Mouse (Mus musculus) hindbrain, embryonic 13.5 days (tissue): ENCODE measurements around the gene Mgrn1. TPM values are rescaled to one million over a fixed set of nuclear protein-coding genes. Genes with fewer than 3 reads are reported as not detected.

ENCODE experiments used
- ATAC-seq: fragments of 200-750 bp; cut with Nextera tagmentation; 2 replicates; pipeline ENCODE4 v1.8.0; 2017; ENCODE audit warnings: moderate TSS enrichment; ENCODE audit not compliant: low FRiP score
- H3K27ac ChIP-seq: fragments of 300-500 bp; sonication (generic); 2 replicates; pipeline ENCODE4 v1.5.1; 2015; ENCODE audit warnings: inconsistent platforms, mild to moderate bottlenecking, moderate library complexity
- H3K27me3 ChIP-seq: fragments of 300-500 bp; sonication (generic); 2 replicates; pipeline ENCODE4 v1.6.1; 2015; ENCODE audit warnings: mild to moderate bottlenecking, inconsistent platforms
- H3K36me3 ChIP-seq: fragments of 300-500 bp; sonication (generic); 2 replicates; pipeline ENCODE4 v1.6.1; 2015; ENCODE audit warnings: mild to moderate bottlenecking, inconsistent platforms
- H3K4me1 ChIP-seq: fragments of 300-500 bp; sonication (generic); replicated peaks from 2 replicates; pipeline ENCODE4 v1.6.1; 2015; ENCODE audit warnings: inconsistent platforms
- H3K4me2 ChIP-seq: fragments of 300-500 bp; sonication (generic); 2 replicates; pipeline ENCODE4 v1.6.1; 2015; ENCODE audit warnings: inconsistent platforms, mild to moderate bottlenecking, moderate library complexity
- H3K4me3 ChIP-seq: fragments of 300-500 bp; sonication (generic); 2 replicates; pipeline ENCODE4 v1.5.1; 2015; ENCODE audit warnings: mild to moderate bottlenecking, inconsistent platforms
- H3K9ac ChIP-seq: fragments of 300-500 bp; sonication (generic); 2 replicates; pipeline ENCODE4 v1.6.1; 2015; ENCODE audit warnings: mild to moderate bottlenecking, inconsistent platforms
- H3K9me3 ChIP-seq: fragments of 300-500 bp; sonication (generic); 2 replicates; pipeline ENCODE4 v1.6.1; 2016; ENCODE audit warnings: inconsistent platforms
- WGBS: fragments of 180-500 bp; shearing (Covaris S2); methylation state at CpG from one replicate; pipeline ENCODE4 v1.1.7; 2015; 5-methylcytosine and 5-hydroxymethylcytosine counted together
- polyA plus RNA-seq: library from polyadenylated mRNA; unstranded; fragments of >200 nt; fragmentation: Nextera tagmentation; extraction: Ambion mirVana; gene quantifications from 2 replicates; pipeline ENCODE4 v1.2.1, GENCODE M21; 2015

The Mgrn1 gene
- 107 and 115 TPM in 2 replicates for polyA plus RNA-seq

DNA sequence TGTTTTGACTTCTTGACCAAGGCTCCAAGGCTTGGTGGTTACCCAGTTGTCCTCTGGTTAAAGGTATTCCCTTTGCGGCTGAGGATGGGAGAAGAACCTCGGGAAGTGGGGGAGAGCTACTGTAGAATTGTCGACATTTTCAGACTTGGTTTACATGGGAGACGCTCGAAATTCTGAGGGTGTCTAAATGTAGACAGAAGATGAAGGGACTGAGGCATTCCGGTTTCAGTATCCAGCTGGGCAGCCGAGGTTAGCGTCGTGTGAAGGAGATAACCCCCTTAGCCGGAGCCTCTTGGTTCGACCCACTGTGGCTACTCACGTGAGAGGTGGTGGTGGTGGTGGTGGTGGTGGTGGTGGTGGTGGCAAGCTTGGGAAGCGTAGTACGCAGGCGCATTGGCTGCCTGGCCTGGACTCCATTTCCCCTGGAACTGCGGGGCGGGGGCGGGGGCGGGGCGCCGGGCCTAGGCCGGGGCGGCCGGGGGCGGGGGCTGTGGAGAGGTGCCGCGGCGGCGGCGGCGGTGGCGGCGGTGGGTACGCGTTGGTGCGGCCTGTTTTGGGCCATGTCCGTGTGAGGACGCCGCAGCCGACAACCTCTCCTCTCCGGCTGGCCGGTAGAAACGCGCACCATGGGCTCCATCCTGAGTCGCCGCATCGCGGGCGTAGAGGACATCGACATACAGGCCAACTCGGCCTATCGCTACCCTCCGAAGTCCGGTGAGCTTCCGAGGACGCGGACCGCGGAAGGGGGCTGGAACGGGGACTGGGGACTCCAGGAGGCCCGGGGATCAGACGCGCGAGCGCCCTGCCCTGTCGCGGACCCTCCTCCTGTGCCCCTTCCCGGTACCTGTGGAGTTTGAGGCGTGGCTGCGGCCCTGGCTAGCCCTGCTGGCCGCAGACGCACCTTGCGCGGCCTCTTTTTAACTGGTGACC, at the start of gene Mgrn1:
TSS of gene Mgrn1 (plus strand) at position 490 of the 930 bp plus-strand sequence.
- H3K9ac ChIP-seq = peak within 1 kb of the TSS; percentile 95
- no peaks in the 10 kb centered on the region for H3K36me3 ChIP-seq
- H3K27ac ChIP-seq = peak within 1 kb of the TSS; percentile 91
- under 1% methylated on average over 51 of the region's 74 CpGs for WGBS
- H3K4me1 ChIP-seq = peaks cover 54% of the 10 kb centered on the region
- peak; percentile 86 for ATAC-seq
- H3K27me3 ChIP-seq = no peaks in the 10 kb centered on the region
- H3K4me3 ChIP-seq = peak within 1 kb of the TSS; percentile 96
- no peaks in the 10 kb centered on the region for H3K9me3 ChIP-seq
- peak within 1 kb of the TSS; percentile 90 for H3K4me2 ChIP-seq

DNA sequence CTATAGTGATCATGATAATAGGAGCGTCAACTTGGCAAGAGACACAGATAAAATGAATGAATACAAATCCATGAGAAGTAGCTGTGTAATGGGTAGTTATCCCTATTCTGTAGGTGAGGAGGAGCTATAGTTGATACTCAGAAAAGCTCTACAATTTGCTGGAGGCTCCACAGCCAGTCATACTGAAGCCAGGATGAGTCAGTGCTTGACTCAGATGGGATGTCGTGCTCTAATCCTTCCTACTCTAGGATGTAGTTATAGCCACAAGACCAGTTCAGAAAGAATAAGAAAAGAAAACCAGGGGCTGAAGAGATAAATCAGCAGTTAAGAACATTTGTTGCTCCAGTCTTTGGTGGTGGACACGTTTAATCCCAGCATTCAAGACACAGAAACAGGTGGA, 48.4 kb upstream of the Mgrn1 start:
- no peaks in the 10 kb centered on the region for H3K27me3 ChIP-seq
- WGBS = 80% methylated on average over 3 of the region's 3 CpGs
- H3K4me2 ChIP-seq = no peak overlapping the region
- ATAC-seq = no peak
- H3K27ac ChIP-seq = no peak overlapping the region
- H3K9ac ChIP-seq = no peak overlapping the region
- no peaks in the 10 kb centered on the region for H3K9me3 ChIP-seq
- H3K4me3 ChIP-seq = no peak overlapping the region
- no peaks in the 10 kb centered on the region for H3K36me3 ChIP-seq
- H3K4me1 ChIP-seq = no peaks in the 10 kb centered on the region

DNA sequence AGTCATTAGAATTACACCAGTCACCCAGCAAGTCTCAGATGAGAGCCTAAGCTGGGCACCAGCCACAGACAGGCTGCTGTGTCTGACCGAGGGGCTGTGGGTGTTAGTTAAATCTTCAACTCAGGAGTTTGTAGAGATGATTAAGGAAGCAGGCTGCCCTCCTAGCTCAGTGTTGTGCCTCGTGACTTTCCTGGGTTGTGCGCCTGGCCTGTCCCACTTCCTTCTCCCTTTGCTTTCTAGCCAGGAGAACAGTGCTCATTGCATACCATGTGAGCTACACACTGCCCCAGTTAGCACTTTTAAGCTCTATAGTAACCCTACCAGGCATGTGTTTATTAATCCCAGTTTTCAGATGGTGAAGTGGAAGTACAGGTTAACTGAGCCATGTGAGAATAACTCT, 46.5 kb upstream of the Mgrn1 start:
- Histone ChIP-seq H3K27ac (no peak overlapping the region), H3K36me3 (no peaks in the 10 kb centered on the region), H3K4me2 (no peak overlapping the region), H3K9me3 (no peaks in the 10 kb centered on the region), H3K4me1 (no peaks in the 10 kb centered on the region), H3K27me3 (no peaks in the 10 kb centered on the region), H3K9ac (no peak overlapping the region), H3K4me3 (no peak overlapping the region)
- ATAC-seq = no peak
- 81% methylated on average over 3 of the region's 3 CpGs for WGBS

DNA sequence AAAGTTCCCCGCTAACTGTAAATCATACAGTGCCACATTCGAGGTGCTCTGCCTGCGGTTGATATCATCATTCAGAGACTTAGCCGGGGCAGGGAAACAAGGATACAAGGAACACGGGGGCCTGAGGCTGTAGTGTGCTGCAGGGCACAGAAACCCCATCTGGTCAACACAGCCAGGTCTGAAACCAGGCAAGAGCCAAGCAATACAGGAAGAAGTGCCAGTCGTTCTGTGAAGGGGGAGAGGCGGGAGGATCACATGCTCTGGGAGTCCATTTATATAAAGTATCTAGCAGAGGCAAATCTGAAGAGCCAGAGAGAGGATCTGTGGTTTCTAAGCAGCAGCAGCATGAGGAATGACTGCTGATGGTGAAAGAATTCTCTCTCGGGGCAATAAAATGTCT, 45.8 kb upstream of the Mgrn1 start:
- Histone ChIP-seq H3K36me3 (no peaks in the 10 kb centered on the region), H3K9ac (no peak overlapping the region), H3K27me3 (no peaks in the 10 kb centered on the region), H3K4me2 (no peak overlapping the region), H3K4me1 (no peaks in the 10 kb centered on the region), H3K9me3 (no peaks in the 10 kb centered on the region), H3K27ac (no peak overlapping the region), H3K4me3 (no peak overlapping the region)
- 84% methylated on average over 8 of the region's 8 CpGs for WGBS
- ATAC-seq = no peak

DNA sequence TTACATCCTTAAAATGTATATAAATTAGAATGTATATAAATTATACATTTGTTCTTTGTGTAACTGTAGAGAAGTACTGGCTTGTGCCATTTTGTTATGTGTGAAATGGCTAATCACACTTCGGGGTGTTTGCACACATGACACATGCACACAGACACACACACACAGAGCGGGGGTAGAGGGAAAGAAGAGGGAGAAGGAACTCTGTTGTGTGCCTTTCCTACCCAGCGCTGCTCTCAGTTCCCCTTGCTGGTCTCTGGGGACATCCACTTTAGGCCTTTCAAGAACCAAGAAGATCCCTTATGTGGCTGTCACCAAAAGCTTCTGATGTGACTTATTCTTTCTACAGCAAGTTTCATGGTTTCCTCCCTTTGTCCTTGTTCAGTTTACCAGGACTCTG, 39.0 kb upstream of the Mgrn1 start:
- no peak overlapping the region for H3K4me3 ChIP-seq
- 80% methylated on average over 3 of the region's 3 CpGs for WGBS
- no peak overlapping the region for H3K4me2 ChIP-seq
- no peak overlapping the region for H3K27ac ChIP-seq
- H3K36me3 ChIP-seq = no peaks in the 10 kb centered on the region
- H3K9me3 ChIP-seq = no peaks in the 10 kb centered on the region
- no peaks in the 10 kb centered on the region for H3K4me1 ChIP-seq
- H3K9ac ChIP-seq = no peak overlapping the region
- H3K27me3 ChIP-seq = no peaks in the 10 kb centered on the region
- ATAC-seq = no peak

DNA sequence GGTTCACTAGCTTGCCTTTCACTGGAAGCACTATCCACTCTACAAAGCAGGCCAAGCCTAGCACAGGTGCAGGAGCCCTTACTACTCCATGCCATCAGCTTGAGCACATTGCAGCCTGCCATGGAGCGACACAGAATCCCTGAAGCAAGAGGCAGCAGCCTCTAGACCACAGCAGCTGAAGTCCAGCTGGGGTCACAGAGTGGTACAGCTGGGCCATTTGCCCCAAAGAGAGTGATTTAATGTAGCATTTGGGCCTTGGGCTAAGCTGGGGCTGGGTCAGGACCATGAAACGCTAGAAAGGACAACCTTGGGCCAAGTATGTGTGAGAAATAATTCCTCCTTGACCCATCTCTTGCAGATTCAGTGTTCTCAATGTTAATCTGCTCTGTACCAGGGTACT, 38.0 kb upstream of the Mgrn1 start:
- ATAC-seq = no peak
- Histone ChIP-seq H3K27me3 (no peaks in the 10 kb centered on the region), H3K36me3 (no peaks in the 10 kb centered on the region), H3K4me3 (no peak overlapping the region), H3K4me2 (no peak overlapping the region), H3K27ac (no peak overlapping the region), H3K9me3 (no peaks in the 10 kb centered on the region), H3K9ac (no peak overlapping the region), H3K4me1 (no peaks in the 10 kb centered on the region)
- WGBS = 82% methylated on average over 2 of the region's 2 CpGs

DNA sequence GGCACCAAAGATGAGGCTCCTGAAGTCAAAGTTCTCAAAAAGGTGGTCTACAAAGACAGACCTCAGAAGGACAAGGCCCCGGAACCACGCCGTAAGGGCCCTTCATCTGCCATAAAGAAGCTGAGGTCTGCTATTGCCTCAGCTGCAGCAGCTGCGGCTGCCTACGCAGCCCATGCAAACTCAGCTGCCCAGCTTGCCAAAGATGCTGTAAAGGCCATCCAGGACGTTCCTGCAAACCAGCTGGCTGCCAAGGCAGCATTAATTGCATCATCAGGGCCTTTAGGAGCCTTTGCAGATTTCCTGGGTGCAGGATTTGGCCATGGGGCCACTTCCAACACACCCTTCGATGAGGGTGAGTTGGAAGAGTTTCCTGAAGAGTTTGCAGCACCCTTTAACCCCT, 35.7 kb upstream of the Mgrn1 start:
- Histone ChIP-seq H3K4me2 (no peak overlapping the region), H3K4me3 (no peak overlapping the region), H3K9me3 (no peaks in the 10 kb centered on the region), H3K36me3 (no peaks in the 10 kb centered on the region), H3K27me3 (no peaks in the 10 kb centered on the region), H3K4me1 (no peaks in the 10 kb centered on the region), H3K27ac (no peak overlapping the region), H3K9ac (no peak overlapping the region)
- ATAC-seq = no peak
- WGBS = 82% methylated on average over 7 of the region's 7 CpGs

DNA sequence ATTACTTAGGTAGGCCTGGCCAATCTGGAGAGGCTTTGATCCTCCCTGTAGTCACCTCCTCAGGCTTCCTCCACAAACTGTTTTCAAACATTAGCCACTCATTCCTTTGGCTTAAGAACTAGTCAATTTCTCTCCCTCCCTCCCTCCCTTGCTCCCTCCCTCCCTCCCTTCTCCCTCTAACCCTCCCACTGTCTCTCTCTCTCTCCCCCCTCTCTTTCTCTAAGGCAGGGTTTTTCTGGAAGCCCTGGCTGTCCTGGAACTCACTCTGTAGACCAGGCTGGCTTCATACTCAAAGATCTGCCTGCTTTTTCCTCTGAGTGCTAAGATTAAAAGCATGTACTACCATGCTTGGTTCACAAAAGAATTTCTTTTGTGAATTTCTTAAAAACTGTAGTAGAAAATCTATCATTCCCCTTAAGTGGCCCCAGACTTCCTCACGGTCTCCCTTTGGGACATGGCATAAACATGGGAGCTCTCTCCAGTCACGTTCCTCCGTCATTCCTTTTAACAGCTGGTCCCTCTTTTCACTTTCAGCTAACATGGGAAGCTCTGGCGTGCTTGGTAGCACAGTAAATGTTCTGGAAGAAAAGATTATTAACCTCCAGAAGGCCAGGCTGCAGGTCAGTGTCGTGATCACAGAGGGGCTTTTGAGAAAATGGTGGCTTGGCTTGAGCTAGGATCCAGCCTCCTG, 35.0 kb upstream of the Mgrn1 start:
- Histone ChIP-seq H3K27ac (no peak overlapping the region), H3K27me3 (no peaks in the 10 kb centered on the region), H3K36me3 (no peaks in the 10 kb centered on the region), H3K4me1 (no peaks in the 10 kb centered on the region), H3K9me3 (no peaks in the 10 kb centered on the region), H3K4me3 (no peak overlapping the region), H3K4me2 (no peak overlapping the region), H3K9ac (no peak overlapping the region)
- WGBS = 69% methylated on average over 5 of the region's 5 CpGs
- no peak for ATAC-seq

DNA sequence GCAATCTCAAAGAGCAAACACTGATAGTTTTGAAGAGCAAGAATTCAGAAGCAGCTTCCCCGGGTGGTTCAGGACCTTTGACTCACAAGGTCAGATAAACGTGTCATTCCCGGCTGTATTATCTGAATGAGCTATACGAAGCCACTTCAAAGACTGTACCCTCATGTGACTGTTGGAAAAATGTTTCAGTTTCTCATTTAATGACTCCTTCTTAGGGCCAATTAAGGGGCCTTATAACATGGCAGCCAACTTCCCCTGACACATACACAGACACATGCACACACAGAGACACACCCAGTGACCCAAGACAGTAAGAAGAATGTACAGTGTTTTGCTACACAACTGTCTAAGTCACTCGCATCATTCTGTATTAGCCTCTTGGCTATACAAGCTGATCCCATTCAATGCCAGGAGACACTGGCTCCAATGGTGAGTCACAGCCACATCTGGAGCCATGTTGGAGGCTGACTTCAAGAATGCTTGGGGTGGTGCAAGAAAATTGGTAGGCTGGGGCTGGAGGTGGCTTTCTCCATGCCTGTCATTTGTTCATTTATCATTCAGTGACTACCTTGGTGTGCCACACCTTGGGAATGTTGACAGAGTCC, 30.9 kb upstream of the Mgrn1 start:
- H3K4me2 ChIP-seq = no peak overlapping the region
- H3K9me3 ChIP-seq = no peaks in the 10 kb centered on the region
- WGBS = 70% methylated on average over 5 of the region's 5 CpGs
- H3K27me3 ChIP-seq = no peaks in the 10 kb centered on the region
- no peaks in the 10 kb centered on the region for H3K36me3 ChIP-seq
- H3K27ac ChIP-seq = no peak overlapping the region
- H3K4me3 ChIP-seq = no peak overlapping the region
- no peaks in the 10 kb centered on the region for H3K4me1 ChIP-seq
- H3K9ac ChIP-seq = no peak overlapping the region
- ATAC-seq = no peak

DNA sequence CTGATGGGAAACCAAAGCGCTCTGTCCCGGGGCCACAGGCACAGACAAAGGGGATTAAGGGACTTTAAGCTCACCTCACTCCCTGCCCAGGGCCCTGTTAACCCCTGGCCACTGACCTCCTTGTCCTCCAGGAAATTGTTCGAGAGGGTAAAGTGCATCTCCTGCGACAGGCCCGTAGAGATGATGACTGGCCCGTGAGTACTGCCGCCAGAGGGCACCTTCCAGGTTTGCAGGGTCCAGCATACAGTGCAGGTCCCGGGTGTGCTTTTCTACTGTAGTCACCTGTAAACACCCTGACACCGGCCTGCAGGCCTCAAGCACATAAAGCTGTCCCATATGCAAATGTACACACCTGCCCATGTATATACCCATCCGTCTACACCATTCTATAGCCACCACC, 24.7 kb upstream of the Mgrn1 start:
- H3K9me3 ChIP-seq = no peaks in the 10 kb centered on the region
- no peak for ATAC-seq
- H3K36me3 ChIP-seq = no peaks in the 10 kb centered on the region
- WGBS = 50% methylated on average over 10 of the region's 10 CpGs
- no peak overlapping the region for H3K4me2 ChIP-seq
- H3K27me3 ChIP-seq = no peaks in the 10 kb centered on the region
- H3K4me3 ChIP-seq = no peak overlapping the region
- H3K9ac ChIP-seq = no peak overlapping the region
- H3K27ac ChIP-seq = no peak overlapping the region
- no peaks in the 10 kb centered on the region for H3K4me1 ChIP-seq

DNA sequence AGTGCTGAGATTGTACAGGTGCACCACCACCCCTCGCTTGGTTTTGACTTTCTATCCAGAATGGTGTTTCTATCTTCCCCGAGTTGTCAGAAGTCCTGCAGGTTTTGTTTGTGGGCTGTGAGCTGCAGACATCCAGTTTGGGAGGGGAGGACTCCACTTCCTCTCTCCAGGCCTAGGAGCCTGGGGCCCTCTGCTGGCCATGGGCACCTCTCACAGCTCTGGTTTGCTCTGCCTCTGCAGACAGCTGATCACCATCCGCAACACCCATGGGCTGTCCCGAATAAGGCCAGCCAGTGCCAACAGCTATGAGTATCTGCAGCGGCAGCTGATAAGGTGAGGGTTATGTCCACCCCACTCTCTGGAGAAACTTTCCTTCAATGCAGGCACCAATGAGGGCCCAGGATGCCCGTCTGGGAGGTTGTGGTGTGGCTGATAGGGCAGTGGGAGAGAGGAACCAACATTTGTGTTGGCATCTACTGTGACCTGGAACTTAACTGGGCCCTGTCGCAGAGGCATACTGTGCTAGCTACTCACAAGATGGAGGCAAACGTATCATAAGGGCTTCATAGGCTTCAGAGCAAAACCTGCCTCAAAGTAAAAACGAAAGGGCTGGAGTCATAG, 23.1 kb upstream of the Mgrn1 start:
- Histone ChIP-seq H3K4me1 (no peaks in the 10 kb centered on the region), H3K9me3 (no peaks in the 10 kb centered on the region), H3K27me3 (no peaks in the 10 kb centered on the region), H3K36me3 (no peaks in the 10 kb centered on the region), H3K9ac (no peak overlapping the region), H3K4me3 (no peak overlapping the region), H3K4me2 (no peak overlapping the region), H3K27ac (no peak overlapping the region)
- ATAC-seq = no peak
- 54% methylated on average over 9 of the region's 9 CpGs for WGBS

DNA sequence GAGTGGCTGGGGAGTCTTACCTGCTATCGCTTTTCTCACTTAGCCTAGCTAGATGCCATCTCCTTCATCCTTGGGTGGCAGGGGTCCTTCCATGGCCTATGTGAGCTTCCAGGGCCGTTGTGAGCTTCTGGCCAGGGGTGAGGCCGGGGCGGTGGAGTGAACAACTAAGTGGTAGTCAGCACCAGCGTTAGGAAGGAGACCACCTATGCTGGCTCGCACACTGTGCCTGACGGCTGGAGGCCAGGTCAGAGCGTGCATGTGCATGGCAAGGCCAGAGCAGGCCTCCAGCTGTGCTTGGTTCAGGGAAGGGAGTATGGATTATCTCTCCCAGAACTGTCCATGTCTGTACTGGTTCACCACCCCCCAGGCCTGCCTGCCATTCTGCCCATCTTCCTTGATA, 22.3 kb upstream of the Mgrn1 start:
- no peak overlapping the region for H3K4me3 ChIP-seq
- no peaks in the 10 kb centered on the region for H3K27me3 ChIP-seq
- no peak overlapping the region for H3K4me2 ChIP-seq
- WGBS = 84% methylated on average over 8 of the region's 8 CpGs
- ATAC-seq = no peak
- no peak overlapping the region for H3K27ac ChIP-seq
- H3K36me3 ChIP-seq = no peaks in the 10 kb centered on the region
- no peaks in the 10 kb centered on the region for H3K4me1 ChIP-seq
- H3K9ac ChIP-seq = no peak overlapping the region
- no peaks in the 10 kb centered on the region for H3K9me3 ChIP-seq
